Mouse (Mus musculus): ENCODE data around the gene Hist1h3h.
"Not testable (repeated sequence)": the region's sequence is repeated elsewhere in the genome, so short reads cannot be mapped to it uniquely, and the experiment has no call there.

Gene Hist1h3h

GRCm38 (mm10) chr13:21721107-21721756, 3.8 kb downstream of the Hist1h3h start:
- peak; percentile 16 for DNase-seq (ENCODE audit: low read depth, low spot score)
- not testable (repeated sequence) for H3K36me3 ChIP-seq (ENCODE audit: control insufficient read depth, insufficient read depth, low read length, poor library complexity, severe bottlenecking); H3K27me3 ChIP-seq (ENCODE audit: control insufficient read depth, insufficient read depth, low read length, poor library complexity, severe bottlenecking)

GRCm38 (mm10) chr13:21721757-21722372, 4.4 kb downstream of the Hist1h3h start, which contains the start of gene Hist1h2bm:
TSS of gene Hist1h2bm (plus strand) at chr13:21722044.
- not testable (repeated sequence) for H3K27me3 ChIP-seq (ENCODE audit: control insufficient read depth, insufficient read depth, low read length, poor library complexity, severe bottlenecking); H3K36me3 ChIP-seq (ENCODE audit: control insufficient read depth, insufficient read depth, low read length, poor library complexity, severe bottlenecking)
- DNase-seq (ENCODE audit: low read depth, low spot score): peak; percentile 92

GRCm38 (mm10) chr13:21722373-21722925, 5.0 kb downstream of the Hist1h3h start:
- DNase-seq (ENCODE audit: low read depth, low spot score): no peak
- Histone ChIP-seq H3K36me3 (ENCODE audit: control insufficient read depth, insufficient read depth, low read length, poor library complexity, severe bottlenecking) (no peaks in the 10 kb centered on the region), H3K27me3 (ENCODE audit: control insufficient read depth, insufficient read depth, low read length, poor library complexity, severe bottlenecking) (no peaks in the 10 kb centered on the region)

- peak; percentile 39 for DNase-seq (ENCODE audit: low read depth, low spot score)
- Histone ChIP-seq H3K36me3 (ENCODE audit: control insufficient read depth, insufficient read depth, low read length, poor library complexity, severe bottlenecking) (no peaks in the 10 kb centered on the region), H3K27me3 (ENCODE audit: control insufficient read depth, insufficient read depth, low read length, poor library complexity, severe bottlenecking) (no peaks in the 10 kb centered on the region)
Measured at GRCm38 (mm10) chr13:21722993-21723836, 5.8 kb downstream of the Hist1h3h start.

GRCm38 (mm10) chr13:21727948-21728572, 10.6 kb downstream of the Hist1h3h start:
- no peak for DNase-seq (ENCODE audit: low read depth, low spot score)
- no peaks in the 10 kb centered on the region for H3K27me3 ChIP-seq (ENCODE audit: control insufficient read depth, insufficient read depth, low read length, poor library complexity, severe bottlenecking)
- no peaks in the 10 kb centered on the region for H3K36me3 ChIP-seq (ENCODE audit: control insufficient read depth, insufficient read depth, low read length, poor library complexity, severe bottlenecking)

- H3K36me3 ChIP-seq (ENCODE audit: control insufficient read depth, insufficient read depth, low read length, poor library complexity, severe bottlenecking): no peaks in the 10 kb centered on the region
- DNase-seq (ENCODE audit: low read depth, low spot score): no peak
- H3K27me3 ChIP-seq (ENCODE audit: control insufficient read depth, insufficient read depth, low read length, poor library complexity, severe bottlenecking): no peaks in the 10 kb centered on the region
Measured at GRCm38 (mm10) chr13:21729544-21729943, 12.1 kb downstream of the Hist1h3h start.

- DNase-seq (ENCODE audit: low read depth, low spot score): no peak
- H3K27me3 ChIP-seq (ENCODE audit: control insufficient read depth, insufficient read depth, low read length, poor library complexity, severe bottlenecking): no peaks in the 10 kb centered on the region
- H3K36me3 ChIP-seq (ENCODE audit: control insufficient read depth, insufficient read depth, low read length, poor library complexity, severe bottlenecking): no peaks in the 10 kb centered on the region
Measured at GRCm38 (mm10) chr13:21733466-21733865, 16.0 kb downstream of the Hist1h3h start.

GRCm38 (mm10) chr13:21734010-21734905, 16.8 kb downstream of the Hist1h3h start:
- Histone ChIP-seq H3K36me3 (ENCODE audit: control insufficient read depth, insufficient read depth, low read length, poor library complexity, severe bottlenecking) (no peaks in the 10 kb centered on the region), H3K27me3 (ENCODE audit: control insufficient read depth, insufficient read depth, low read length, poor library complexity, severe bottlenecking) (no peaks in the 10 kb centered on the region)
- peak; percentile 91 for DNase-seq (ENCODE audit: low read depth, low spot score)

GRCm38 (mm10) chr13:21734906-21735767, 17.7 kb downstream of the Hist1h3h start, which contains the start of gene Hist1h4j:
TSS of gene Hist1h4j (plus strand) at chr13:21735064.
- H3K27me3 ChIP-seq (ENCODE audit: control insufficient read depth, insufficient read depth, low read length, poor library complexity, severe bottlenecking); H3K36me3 ChIP-seq (ENCODE audit: control insufficient read depth, insufficient read depth, low read length, poor library complexity, severe bottlenecking): not testable (repeated sequence)
- DNase-seq (ENCODE audit: low read depth, low spot score): peak; percentile 82

- no peak for DNase-seq (ENCODE audit: low read depth, low spot score)
- no peaks in the 10 kb centered on the region for H3K36me3 ChIP-seq (ENCODE audit: control insufficient read depth, insufficient read depth, low read length, poor library complexity, severe bottlenecking)
- no peaks in the 10 kb centered on the region for H3K27me3 ChIP-seq (ENCODE audit: control insufficient read depth, insufficient read depth, low read length, poor library complexity, severe bottlenecking)
Measured at GRCm38 (mm10) chr13:21745006-21745405, 27.5 kb downstream of the Hist1h3h start.

GRCm38 (mm10) chr13:21749387-21750158, 32.1 kb downstream of the Hist1h3h start:
- no peaks in the 10 kb centered on the region for H3K27me3 ChIP-seq (ENCODE audit: control insufficient read depth, insufficient read depth, low read length, poor library complexity, severe bottlenecking)
- no peaks in the 10 kb centered on the region for H3K36me3 ChIP-seq (ENCODE audit: control insufficient read depth, insufficient read depth, low read length, poor library complexity, severe bottlenecking)
- peak; percentile 47 for DNase-seq (ENCODE audit: low read depth, low spot score)

- DNase-seq (ENCODE audit: low read depth, low spot score): peak; percentile 82
- not testable (repeated sequence) for H3K27me3 ChIP-seq (ENCODE audit: control insufficient read depth, insufficient read depth, low read length, poor library complexity, severe bottlenecking); H3K36me3 ChIP-seq (ENCODE audit: control insufficient read depth, insufficient read depth, low read length, poor library complexity, severe bottlenecking)
Measured at GRCm38 (mm10) chr13:21750159-21751017, 32.9 kb downstream of the Hist1h3h start, which contains the start of gene Hist1h4k. TSS of gene Hist1h4k (minus strand) at chr13:21750505.

All from splenic B cell, adult 2 months (primary cell).